Mouse (Mus musculus) liver, postnatal 0 days (tissue): ENCODE results near the gene Dpf3. TPM values are rescaled to one million over a fixed set of nuclear protein-coding genes. Genes with fewer than 3 reads are reported as not detected.
A peak's percentile ranks its signal among the peaks of the same experiment; 100 is the strongest.

Source experiments
- ATAC-seq: fragments of 200-750 bp; cut with Nextera tagmentation; 2 replicates; pipeline ENCODE4 v1.8.0; 2017; ENCODE audit warnings: mild to moderate bottlenecking, moderate library complexity
- DNase-seq: peaks from one replicate; pipeline ENCODE4 v3.0.0-alpha.2; 2016
- H3K27ac ChIP-seq: fragments of 300-500 bp; sonication (generic); 2 replicates; pipeline ENCODE4 v1.5.1; 2014; ENCODE audit warnings: antibody characterized with exemption, moderate library complexity, mild to moderate bottlenecking, low read depth
- H3K27me3 ChIP-seq: fragments of 300-500 bp; sonication (generic); 2 replicates; pipeline ENCODE4 v1.6.1; 2014; ENCODE audit warnings: low read length, control low read depth, mixed read lengths; ENCODE audit not compliant: insufficient read depth
- H3K36me3 ChIP-seq: fragments of 300-500 bp; sonication (generic); replicated peaks from 2 replicates; pipeline ENCODE4 v1.6.1; 2014; ENCODE audit warnings: mild to moderate bottlenecking, control low read depth, low read length, moderate library complexity, mixed read lengths; ENCODE audit not compliant: insufficient read depth
- H3K4me1 ChIP-seq: fragments of 300-500 bp; sonication (generic); 2 replicates; pipeline ENCODE4 v1.6.1; 2014; ENCODE audit warnings: antibody characterized with exemption, mild to moderate bottlenecking, control low read depth; ENCODE audit not compliant: insufficient read depth
- H3K4me2 ChIP-seq: fragments of 300-500 bp; sonication (generic); 2 replicates; pipeline ENCODE4 v1.6.1; 2014; ENCODE audit warnings: low read depth, mild to moderate bottlenecking, low read length, moderate library complexity, mixed read lengths
- H3K4me3 ChIP-seq: fragments of 300-500 bp; sonication (generic); 2 replicates; pipeline ENCODE4 v1.5.1; 2014; ENCODE audit warnings: low read depth, low read length
- H3K9ac ChIP-seq: fragments of 300-500 bp; sonication (generic); replicated peaks from 2 replicates; pipeline ENCODE4 v1.6.1; 2014; ENCODE audit warnings: mild to moderate bottlenecking, moderate library complexity
- H3K9me3 ChIP-seq: fragments of 300-500 bp; sonication (generic); 2 replicates; pipeline ENCODE4 v1.6.1; 2016; ENCODE audit warnings: mild to moderate bottlenecking, control low read depth, low read length, mixed read lengths
- CTCF ChIP-seq: sonication (generic); IDR thresholded peaks from 2 replicates; pipeline ENCODE4 v1.5.1; 2016; ENCODE audit warnings: antibody characterized with exemption, low read depth
- EP300 ChIP-seq: IDR thresholded peaks from 2 replicates; pipeline ENCODE4 v1.6.1; 2016; ENCODE audit warnings: antibody characterized with exemption, low read depth, mild to moderate bottlenecking
- WGBS: fragments of 180-500 bp; shearing (Covaris S2); extraction: QIAGEN DNeasy Blood & Tissue Kit; methylation state at CpG from one replicate; pipeline ENCODE4 v1.1.7; 2014; ENCODE audit not compliant: insufficient replicate concordance; 5-methylcytosine and 5-hydroxymethylcytosine counted together
- polyA plus RNA-seq: library from polyadenylated mRNA; unstranded; fragments of >200 nt; fragmentation: Nextera tagmentation; extraction: Ambion mirVana; gene quantifications from 2 replicates; pipeline ENCODE4 v1.2.1, GENCODE M21; 2015

Gene Dpf3
- 4.5 and 7.5 TPM in 2 replicates for polyA plus RNA-seq

DNA sequence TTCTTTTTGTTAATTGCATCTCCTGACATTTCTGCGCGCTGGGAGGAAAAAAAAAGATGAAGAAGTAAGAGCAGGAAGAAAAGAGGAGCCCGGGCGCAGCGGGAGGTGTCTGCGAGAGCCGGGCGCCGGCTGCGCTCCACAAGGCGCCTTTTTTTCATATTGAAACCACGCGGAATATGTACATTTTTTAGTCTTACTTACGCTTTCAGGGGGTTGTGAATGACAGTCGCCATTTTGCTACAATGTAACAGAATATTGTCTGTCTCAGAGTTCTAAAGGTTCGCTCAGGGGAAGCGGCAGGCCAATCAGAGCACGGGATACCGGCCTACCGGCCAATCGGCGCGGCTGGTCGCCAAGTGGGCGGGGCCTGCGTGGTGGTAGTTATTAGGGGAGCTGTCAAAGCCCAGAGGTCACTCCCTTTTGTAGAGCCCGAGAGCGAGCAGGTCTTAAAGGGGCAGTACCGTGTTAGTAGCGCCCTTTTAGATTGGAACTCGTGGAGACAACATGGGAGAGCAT, at the start of gene Dpf3:
Gene Dpf3 (minus strand): TSS at position 241 of the 516 bp plus-strand sequence.
- ATAC-seq = peak; percentile 94
- TF ChIP-seq CTCF (no peak), EP300 (no peak)

GRCm38 (mm10) chr12:83536039-83536438, 48.5 kb upstream of the Dpf3 start:
- Histone ChIP-seq H3K36me3 (peaks cover 29% of the 10 kb centered on the region), H3K27me3 (no peaks in the 10 kb centered on the region), H3K4me3 (no peak overlapping the region), H3K27ac (no peak overlapping the region), H3K4me1 (no peaks in the 10 kb centered on the region), H3K4me2 (no peak overlapping the region), H3K9ac (no peak overlapping the region), H3K9me3 (no peaks in the 10 kb centered on the region)
- DNase-seq = no peak
- 77% methylated on average over 9 of the region's 9 CpGs for WGBS
- TF ChIP-seq CTCF (no peak), EP300 (no peak)
- ATAC-seq = no peak

More for the DNA sequence above, at the start of gene Dpf3:
- Histone ChIP-seq H3K9ac (peak within 1 kb of the TSS; percentile 86), H3K4me1 (peaks cover 22% of the 10 kb centered on the region; the same call in 1 of the 2 replicates), H3K27me3 (peaks cover 28% of the 10 kb centered on the region), H3K36me3 (no peaks in the 10 kb centered on the region), H3K27ac (peak within 1 kb of the TSS; percentile 88), H3K4me2 (peak within 1 kb of the TSS; percentile 88), H3K9me3 (peaks cover 3% of the 10 kb centered on the region), H3K4me3 (peak within 1 kb of the TSS; percentile 78)
- peak; percentile 99 for DNase-seq
- WGBS = 2% methylated on average over 31 of the region's 31 CpGs

- Histone ChIP-seq H3K4me3 (no peak overlapping the region), H3K4me2 (no peak overlapping the region), H3K9me3 (no peaks in the 10 kb centered on the region), H3K9ac (no peak overlapping the region), H3K36me3 (peaks cover 27% of the 10 kb centered on the region), H3K27ac (no peak overlapping the region), H3K4me1 (no peaks in the 10 kb centered on the region), H3K27me3 (no peaks in the 10 kb centered on the region)
- no peak for ATAC-seq
- TF ChIP-seq CTCF = no peak
- no peak for TF ChIP-seq EP300
- no peak for DNase-seq
- whole genome bisulfite sequencing = 86% methylated on average over 11 of the region's 11 CpGs
These were observed 47.9 kb upstream of the Dpf3 start for GRCm38 (mm10) chr12:83535428-83535827.

DNA sequence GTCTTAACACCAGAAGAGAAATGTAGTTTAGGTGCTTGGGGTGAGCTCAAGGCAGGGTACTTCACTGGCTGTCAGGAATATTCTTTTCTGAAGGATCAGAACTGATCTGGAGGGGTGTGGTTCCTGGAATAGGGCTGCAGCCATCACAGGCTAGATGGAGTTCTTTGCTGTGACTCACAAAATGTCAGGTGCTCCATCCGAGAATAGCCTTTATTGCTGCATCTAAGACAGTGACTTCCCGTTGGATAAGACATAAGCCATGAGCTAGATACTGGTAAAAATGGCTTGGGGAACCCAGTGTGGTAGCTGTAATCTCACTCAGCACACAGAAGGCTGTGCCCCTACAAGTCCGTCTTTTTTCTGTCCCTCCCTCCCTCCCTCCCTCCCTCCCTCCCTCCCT, 46.7 kb upstream of the Dpf3 start:
- no peaks in the 10 kb centered on the region for H3K9me3 ChIP-seq
- no peak overlapping the region for H3K4me2 ChIP-seq
- no peaks in the 10 kb centered on the region for H3K4me1 ChIP-seq
- ATAC-seq = no peak
- peaks cover 19% of the 10 kb centered on the region for H3K36me3 ChIP-seq
- no peak for DNase-seq
- H3K27ac ChIP-seq = no peak overlapping the region
- TF ChIP-seq CTCF = no peak
- TF ChIP-seq EP300 = no peak
- no peaks in the 10 kb centered on the region for H3K27me3 ChIP-seq
- no peak overlapping the region for H3K4me3 ChIP-seq
- H3K9ac ChIP-seq = no peak overlapping the region
- WGBS = 74% methylated on average over 3 of the region's 3 CpGs

- ATAC-seq (no peak), DNase-seq (no peak)
- Histone ChIP-seq H3K9me3 (no peaks in the 10 kb centered on the region), H3K4me3 (no peak overlapping the region), H3K4me1 (no peaks in the 10 kb centered on the region), H3K27me3 (no peaks in the 10 kb centered on the region), H3K4me2 (no peak overlapping the region), H3K27ac (no peak overlapping the region), H3K9ac (no peak overlapping the region), H3K36me3 (peaks cover 20% of the 10 kb centered on the region)
- 90% methylated on average over 3 of the region's 3 CpGs for WGBS
- TF ChIP-seq EP300 (no peak), CTCF (no peak)
These were observed 45.5 kb upstream of the Dpf3 start for GRCm38 (mm10) chr12:83532966-83533365.

DNA sequence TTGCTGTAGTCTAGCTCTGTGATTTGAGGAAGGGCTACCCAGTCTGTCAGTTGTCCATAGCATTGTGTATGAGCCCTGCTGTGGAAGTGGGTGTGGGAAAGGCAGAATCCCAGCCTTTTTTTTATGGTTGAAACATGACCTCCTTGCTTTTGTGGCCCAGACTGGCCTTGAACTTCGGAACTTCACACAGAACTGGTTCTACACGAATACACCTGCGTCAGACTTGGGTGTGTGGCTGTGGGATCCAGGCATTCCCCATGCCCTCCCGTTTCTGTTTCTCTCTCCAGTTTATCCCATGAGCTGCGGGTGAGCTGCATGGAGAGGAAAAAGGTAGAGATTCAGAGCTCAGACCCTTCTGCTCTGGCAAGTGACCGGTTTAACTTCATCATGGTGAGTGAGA, 44.5 kb upstream of the Dpf3 start:
- Histone ChIP-seq H3K4me1 (no peaks in the 10 kb centered on the region), H3K36me3 (peaks cover 11% of the 10 kb centered on the region), H3K4me3 (no peak overlapping the region), H3K9me3 (no peaks in the 10 kb centered on the region), H3K4me2 (no peak overlapping the region), H3K27ac (no peak overlapping the region), H3K9ac (no peak overlapping the region), H3K27me3 (no peaks in the 10 kb centered on the region)
- WGBS = 81% methylated on average over 6 of the region's 6 CpGs
- DNase-seq = no peak
- ATAC-seq = peak; percentile 33; the same call in 1 of the 2 replicates
- TF ChIP-seq EP300 (no peak), CTCF (no peak)
